Mouse (Mus musculus) kidney, embryonic 14.5 days (tissue): ENCODE measurements around the gene Rerg. TPM values are rescaled to one million over a fixed set of nuclear protein-coding genes. Genes with fewer than 3 reads are reported as not detected.

ENCODE experiments used
- ATAC-seq: fragments of 200-750 bp; cut with Nextera tagmentation; 2 replicates; pipeline ENCODE4 v1.8.0; 2017; ENCODE audit warnings: moderate number of reproducible peaks, mild to moderate bottlenecking, moderate TSS enrichment, moderate library complexity; ENCODE audit not compliant: low FRiP score, low TSS enrichment
- H3K27ac ChIP-seq: fragments of 300-500 bp; sonication (generic); 2 replicates; pipeline ENCODE4 v1.5.1; 2014; ENCODE audit warnings: low read depth, mild to moderate bottlenecking, low read length, moderate library complexity, mixed read lengths
- H3K27me3 ChIP-seq: fragments of 300-500 bp; sonication (generic); 2 replicates; pipeline ENCODE4 v1.6.1; 2014; ENCODE audit warnings: mild to moderate bottlenecking, low read length; ENCODE audit not compliant: control insufficient read depth, insufficient read depth
- H3K36me3 ChIP-seq: fragments of 300-500 bp; sonication (generic); 2 replicates; pipeline ENCODE4 v1.6.1; 2014; ENCODE audit warnings: low read length, mixed read lengths; ENCODE audit not compliant: control insufficient read depth, insufficient read depth
- H3K4me1 ChIP-seq: fragments of 300-500 bp; sonication (generic); 2 replicates; pipeline ENCODE4 v1.6.1; 2014; ENCODE audit warnings: low read length, mixed read lengths; ENCODE audit not compliant: control insufficient read depth, insufficient read depth
- H3K4me2 ChIP-seq: fragments of 300-500 bp; sonication (generic); replicated peaks from 2 replicates; pipeline ENCODE4 v1.6.1; 2014; ENCODE audit warnings: low read depth, mild to moderate bottlenecking, low read length
- H3K4me3 ChIP-seq: fragments of 300-500 bp; sonication (generic); 2 replicates; pipeline ENCODE4 v1.5.1; 2014; ENCODE audit warnings: mild to moderate bottlenecking, low read length
- H3K9ac ChIP-seq: fragments of 300-500 bp; sonication (generic); 2 replicates; pipeline ENCODE4 v1.6.1; 2014; ENCODE audit warnings: low read depth, mild to moderate bottlenecking, low read length, moderate library complexity
- H3K9me3 ChIP-seq: fragments of 300-500 bp; sonication (generic); 2 replicates; pipeline ENCODE4 v1.6.1; 2016; ENCODE audit warnings: low read length; ENCODE audit not compliant: control insufficient read depth
- WGBS: fragments of 180-500 bp; shearing (Covaris S2); extraction: QIAGEN DNeasy Blood & Tissue Kit; methylation state at CpG from one replicate; pipeline ENCODE4 v1.1.7; 2014; 5-methylcytosine and 5-hydroxymethylcytosine counted together
- polyA plus RNA-seq: library from polyadenylated mRNA; unstranded; fragments of >200 nt; fragmentation: Nextera tagmentation; extraction: Ambion mirVana; gene quantifications from 2 replicates; pipeline ENCODE4 v1.2.1, GENCODE M21; 2014

Rerg gene
- polyA plus RNA-seq, 1 experiment from 2014 or later, result 13.2 TPM

DNA sequence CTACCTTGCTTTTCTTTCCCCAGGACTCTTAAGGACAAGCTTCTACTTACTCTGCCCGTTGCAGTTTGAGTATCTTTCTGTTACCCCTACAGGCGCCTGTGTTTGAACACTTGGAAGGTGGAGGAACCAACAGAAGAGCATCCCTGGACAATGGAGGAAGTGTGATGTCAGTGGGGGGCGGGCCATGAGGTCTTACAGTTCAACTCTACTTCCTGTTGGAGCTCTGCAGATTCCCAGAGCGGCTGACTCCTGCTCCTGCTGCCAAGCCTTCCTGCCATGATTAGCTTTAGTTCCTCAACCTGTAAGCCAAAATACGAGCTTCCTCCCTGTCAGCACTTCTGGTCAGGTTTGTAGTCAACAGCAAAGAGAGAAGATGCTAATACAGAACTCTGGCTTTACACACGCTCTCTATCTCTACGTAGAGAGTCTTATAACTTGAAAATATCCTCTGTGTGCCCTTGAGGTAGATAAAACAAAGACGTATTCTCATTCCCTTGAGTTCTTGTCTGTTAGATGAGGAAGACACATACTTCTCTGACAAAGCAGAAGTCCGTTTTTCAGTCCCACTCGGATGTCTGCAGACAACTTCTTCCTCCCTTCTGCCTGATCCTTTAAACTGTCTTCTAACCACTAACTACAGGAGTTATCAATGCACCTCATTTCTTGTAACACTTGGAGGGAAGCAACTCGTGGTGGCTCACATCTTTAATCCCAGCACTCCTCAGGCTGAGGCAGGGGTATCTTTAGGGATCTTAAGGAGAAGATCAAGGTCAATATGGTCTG, 13.7 kb downstream of the Rerg start:
- Histone ChIP-seq H3K4me3 (no peak overlapping the region), H3K36me3 (no peaks in the 10 kb centered on the region), H3K4me2 (no peak overlapping the region), H3K9ac (no peak overlapping the region), H3K27me3 (no peaks in the 10 kb centered on the region), H3K27ac (no peak overlapping the region), H3K4me1 (no peaks in the 10 kb centered on the region), H3K9me3 (no peaks in the 10 kb centered on the region)
- 76% methylated on average over 11 of the region's 11 CpGs for WGBS
- ATAC-seq, result no peak

DNA sequence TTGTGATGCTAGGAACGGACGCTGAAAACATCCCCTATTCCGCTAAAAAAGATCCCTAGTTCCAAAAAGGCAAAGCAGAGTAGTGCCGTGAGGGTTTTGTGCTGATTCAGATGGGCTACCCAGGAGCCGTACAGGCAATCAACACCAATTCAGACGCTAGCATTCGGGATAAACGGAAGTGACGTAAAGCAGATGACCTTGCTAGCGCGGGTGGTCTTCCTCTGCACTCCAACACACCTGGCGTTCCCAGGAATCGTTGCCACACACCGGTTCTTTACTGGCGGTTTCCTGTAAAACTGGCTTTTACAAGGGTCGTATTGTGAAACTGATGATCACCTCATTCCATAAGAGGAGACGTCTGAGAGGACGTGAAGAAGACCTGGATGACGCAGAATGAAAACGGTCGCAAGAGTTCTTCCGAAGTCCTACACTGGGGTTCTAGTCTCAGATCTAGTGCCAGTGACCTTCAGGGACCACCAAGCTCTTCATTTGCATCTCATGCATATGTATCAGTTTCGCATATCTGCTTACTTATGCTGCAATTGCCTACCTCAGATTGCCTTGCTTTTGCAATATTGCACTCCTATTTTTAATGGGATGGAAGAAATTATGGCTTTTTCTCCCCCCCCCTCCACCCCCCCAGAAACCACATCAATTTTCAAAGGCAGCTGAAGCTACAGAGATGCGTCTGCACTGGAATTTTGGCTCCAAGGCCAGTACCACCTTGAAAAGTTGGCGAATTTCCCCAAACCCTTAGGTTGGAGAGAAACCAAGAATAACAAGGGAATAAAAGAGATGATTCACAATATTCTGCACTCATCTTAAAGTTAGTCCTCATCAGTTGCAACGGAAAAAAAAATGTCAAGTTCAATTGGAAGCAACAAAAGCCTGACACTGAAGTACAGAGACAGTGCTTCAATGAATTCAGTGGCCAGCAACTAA, 14.8 kb downstream of the Rerg start:
- ATAC-seq, result no peak
- H3K9me3 ChIP-seq, result no peaks in the 10 kb centered on the region
- 76% methylated on average over 26 of the region's 26 CpGs for WGBS
- no peaks in the 10 kb centered on the region for H3K36me3 ChIP-seq
- no peak overlapping the region for H3K27ac ChIP-seq
- no peaks in the 10 kb centered on the region for H3K27me3 ChIP-seq
- no peaks in the 10 kb centered on the region for H3K4me1 ChIP-seq
- no peak overlapping the region for H3K4me3 ChIP-seq
- no peak overlapping the region for H3K4me2 ChIP-seq
- no peak overlapping the region for H3K9ac ChIP-seq

DNA sequence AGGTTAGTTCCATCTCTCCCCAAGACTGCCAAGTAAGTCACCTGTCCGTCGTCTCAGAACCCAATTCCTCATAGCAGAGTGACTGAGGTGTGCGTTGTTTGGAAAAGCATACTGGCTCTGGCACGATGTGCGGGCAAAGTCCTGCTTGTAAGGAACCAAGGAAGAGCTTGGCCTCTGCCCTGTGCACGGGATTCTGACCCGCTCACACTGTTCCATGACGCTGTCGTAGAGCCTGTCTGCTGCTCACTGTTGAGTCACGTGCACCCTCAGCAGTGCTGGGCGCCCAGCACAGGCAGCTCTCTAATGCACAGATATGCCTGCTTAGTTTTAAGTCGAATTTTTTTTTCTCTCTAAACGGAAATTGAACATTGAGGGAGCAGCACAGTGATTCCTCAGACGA, 17.3 kb downstream of the Rerg start:
- no peaks in the 10 kb centered on the region for H3K27me3 ChIP-seq
- no peaks in the 10 kb centered on the region for H3K9me3 ChIP-seq
- H3K9ac ChIP-seq, result no peak overlapping the region
- H3K36me3 ChIP-seq, result no peaks in the 10 kb centered on the region
- H3K27ac ChIP-seq, result no peak overlapping the region
- H3K4me2 ChIP-seq, result no peak overlapping the region
- no peak overlapping the region for H3K4me3 ChIP-seq
- ATAC-seq, result no peak
- no peaks in the 10 kb centered on the region for H3K4me1 ChIP-seq
- WGBS, result 89% methylated on average over 14 of the region's 14 CpGs

DNA sequence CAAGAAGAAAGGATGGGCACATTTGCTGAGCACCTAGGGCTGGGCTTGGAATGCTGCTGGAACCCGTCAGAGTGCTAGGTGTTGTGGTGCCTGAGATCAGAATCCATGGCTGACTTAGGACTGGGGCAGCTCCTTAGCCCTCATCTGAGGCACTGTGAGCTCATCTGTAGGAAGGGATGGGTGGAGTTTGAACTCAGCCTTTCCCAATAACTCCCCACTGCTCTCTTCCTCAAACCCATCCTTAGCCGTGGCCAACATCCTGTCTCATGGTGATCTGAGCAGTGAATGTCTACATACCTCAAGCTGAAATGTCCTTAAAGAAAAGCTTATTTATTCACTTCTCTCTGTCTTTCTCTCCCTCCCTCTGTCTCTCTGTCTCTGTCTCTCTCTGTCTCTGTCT, 19.3 kb downstream of the Rerg start:
- no peak overlapping the region for H3K4me2 ChIP-seq
- H3K36me3 ChIP-seq, result no peaks in the 10 kb centered on the region
- no peaks in the 10 kb centered on the region for H3K9me3 ChIP-seq
- no peak overlapping the region for H3K4me3 ChIP-seq
- no peak overlapping the region for H3K9ac ChIP-seq
- H3K27ac ChIP-seq, result no peak overlapping the region
- H3K27me3 ChIP-seq, result no peaks in the 10 kb centered on the region
- H3K4me1 ChIP-seq, result 0 out of 2 replicates have a peak, but pooled peaks cover under 1% of the 10 kb centered on the region
- WGBS, result 90% methylated on average over 2 of the region's 2 CpGs
- no peak for ATAC-seq

DNA sequence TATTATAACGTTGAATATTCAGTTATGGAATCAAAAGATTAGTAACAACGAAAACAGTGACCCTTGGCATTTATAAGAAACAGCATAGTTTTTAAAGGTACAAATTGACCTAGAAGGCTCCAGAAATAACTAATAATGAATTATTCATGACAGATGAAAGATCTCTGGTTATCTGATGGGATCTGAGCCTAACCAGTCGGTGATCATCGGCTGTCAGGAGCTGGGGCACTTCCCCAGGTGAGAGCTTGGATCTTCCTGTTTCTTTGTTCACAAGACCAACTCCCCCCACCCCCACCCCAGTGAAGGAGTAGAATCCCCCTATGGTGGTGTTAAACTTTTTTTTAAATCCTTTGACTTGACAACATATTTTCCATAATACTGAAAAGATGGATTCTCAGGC, 20.5 kb downstream of the Rerg start:
- WGBS, result 78% methylated on average over 4 of the region's 4 CpGs
- Histone ChIP-seq H3K27ac (no peak overlapping the region), H3K4me2 (no peak overlapping the region), H3K9ac (no peak overlapping the region), H3K9me3 (no peaks in the 10 kb centered on the region), H3K36me3 (no peaks in the 10 kb centered on the region), H3K27me3 (no peaks in the 10 kb centered on the region), H3K4me3 (no peak overlapping the region), H3K4me1 (peaks cover 6% of the 10 kb centered on the region; the same call in 1 of the 2 replicates)
- no peak for ATAC-seq

DNA sequence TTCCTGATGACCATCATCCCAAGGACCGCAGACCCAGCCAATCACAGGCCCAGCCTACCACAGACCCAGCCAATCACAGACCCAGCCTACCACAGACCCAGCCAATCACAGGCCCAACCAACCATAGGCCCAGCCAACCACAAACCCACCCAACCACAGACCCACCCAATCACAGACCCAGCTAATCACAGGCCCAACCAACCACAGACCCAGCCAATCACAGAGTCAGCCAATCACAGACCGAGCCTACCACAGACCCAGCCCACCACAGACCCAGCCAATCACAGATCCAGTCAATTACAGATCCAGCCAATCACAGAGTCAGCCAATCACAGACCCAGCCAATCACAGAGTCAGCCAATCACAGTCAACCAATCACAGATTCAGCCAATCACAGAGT, 23.4 kb downstream of the Rerg start:
- ATAC-seq, result no peak
- H3K4me1 ChIP-seq, result peaks cover 15% of the 10 kb centered on the region; the same call in 1 of the 2 replicates
- no peak overlapping the region for H3K4me3 ChIP-seq
- no peak overlapping the region for H3K9ac ChIP-seq
- no peak overlapping the region for H3K27ac ChIP-seq
- WGBS, result 96% methylated on average over 2 of the region's 2 CpGs
- H3K36me3 ChIP-seq, result no peaks in the 10 kb centered on the region
- no peaks in the 10 kb centered on the region for H3K9me3 ChIP-seq
- no peaks in the 10 kb centered on the region for H3K27me3 ChIP-seq
- no peak overlapping the region for H3K4me2 ChIP-seq

DNA sequence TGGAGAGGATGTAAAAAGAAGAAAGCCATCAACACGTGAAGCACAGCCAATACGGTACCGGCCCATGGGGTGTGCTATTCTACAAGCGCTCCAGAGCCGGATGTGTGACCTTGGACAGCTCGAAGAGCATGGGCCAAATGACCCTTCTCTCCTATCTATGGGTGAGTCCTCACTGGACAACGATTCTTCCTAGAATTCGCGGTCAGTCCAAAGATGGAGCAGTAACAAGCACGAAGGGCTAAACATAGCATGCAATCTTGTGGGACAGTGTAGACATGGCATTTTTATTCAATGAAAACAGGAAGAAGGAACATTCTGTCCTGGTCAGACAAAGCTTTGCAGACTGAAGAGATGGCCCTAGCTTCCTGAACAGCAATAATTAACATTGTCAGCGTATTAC, 24.7 kb downstream of the Rerg start:
- WGBS, result 71% methylated on average over 11 of the region's 11 CpGs
- Histone ChIP-seq H3K9ac (no peak overlapping the region), H3K4me3 (no peak overlapping the region), H3K4me2 (no peak overlapping the region), H3K36me3 (no peaks in the 10 kb centered on the region), H3K27me3 (no peaks in the 10 kb centered on the region), H3K4me1 (peaks cover 21% of the 10 kb centered on the region; the same call in 1 of the 2 replicates), H3K9me3 (no peaks in the 10 kb centered on the region), H3K27ac (peak overlapping the region; percentile 68)
- ATAC-seq, result 0 out of 2 replicates have a peak, but pooled peaks have one; percentile 20

DNA sequence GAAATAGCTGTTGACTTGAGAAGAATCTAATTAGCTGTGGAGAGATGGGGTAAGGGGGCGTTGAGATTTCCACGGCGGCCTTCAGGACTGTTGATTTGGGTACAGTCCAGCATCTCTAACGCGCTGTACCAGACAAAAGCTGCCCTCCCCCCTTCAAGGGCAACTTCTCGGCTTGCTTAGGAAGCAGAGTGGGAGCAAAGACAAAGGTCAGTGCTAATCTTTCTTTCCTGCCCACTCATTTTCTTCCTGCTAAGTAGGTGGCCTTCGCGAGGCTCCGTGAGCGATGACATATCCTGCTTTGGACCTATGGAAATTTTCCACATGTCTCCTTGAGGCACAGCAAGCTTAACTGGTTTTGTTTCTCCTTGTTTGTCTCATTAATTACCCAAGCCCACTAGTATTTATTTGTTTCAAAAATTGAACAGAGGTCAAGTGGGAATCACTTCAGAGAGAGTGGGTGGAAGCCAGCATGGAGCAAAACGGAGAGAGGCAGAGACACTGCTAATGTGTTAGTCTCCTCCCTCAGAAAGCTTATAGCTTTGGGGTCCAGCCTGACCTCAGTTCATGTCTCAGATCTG, 25.2 kb downstream of the Rerg start:
- peak; percentile 43 for ATAC-seq
- no peak overlapping the region for H3K4me2 ChIP-seq

More for the DNA sequence above, 25.2 kb downstream of the Rerg start:
- H3K36me3 ChIP-seq, result no peaks in the 10 kb centered on the region
- H3K27me3 ChIP-seq, result no peaks in the 10 kb centered on the region
- H3K4me1 ChIP-seq, result peaks cover 21% of the 10 kb centered on the region; the same call in 1 of the 2 replicates
- H3K9ac ChIP-seq, result no peak overlapping the region
- H3K27ac ChIP-seq, result peak overlapping the region; percentile 68
- H3K9me3 ChIP-seq, result no peaks in the 10 kb centered on the region
- H3K4me3 ChIP-seq, result no peak overlapping the region
- 38% methylated on average over 11 of the region's 11 CpGs for WGBS
